In genomic region chr13:54372665-54373064, GRCm38 (mm10) we compare ENCODE assay signal across 8 mouse cellular contexts. TPM values are rescaled to one million over a fixed set of nuclear protein-coding genes. Genes with fewer than 3 reads are reported as not detected.
DNase-seq lines count a peak whose midpoint lies in the region; ATAC-seq and TF ChIP-seq lines count a peak whose summit lies in the region.

No protein-coding gene starts in this region.

- DNase-seq in A20 (ENCODE audit: low read depth, low spot score) (peak; percentile 72), R1 (ENCODE audit: low read depth, low spot score) (peak; percentile 76)
- peak; percentile 67 for DNase-seq in left cerebral cortex, adult 11 months (ENCODE audit: low spot score)

- TF ChIP-seq CTCF in cortical plate, adult 2 months (IDR thresholded peaks at IDR 0.05; ENCODE audit: extremely low read depth, insufficient read depth, low read length) = peak; percentile 71
- TF ChIP-seq CTCF in small intestine, adult 2 months (IDR thresholded peaks at IDR 0.05; ENCODE audit: extremely low read depth, insufficient read length, insufficient replicate concordance, low read depth, low read length) = peak; percentile 70

- H3K4me1 ChIP-seq in cortical plate, adult 2 months (ENCODE audit: control insufficient read depth, insufficient read depth, low read length) = peaks cover 4% of the 10 kb centered on the region
- H3K4me1 ChIP-seq in small intestine, adult 2 months (ENCODE audit: control insufficient read depth, insufficient read depth, insufficient read length, low read length) = peaks cover 10% of the 10 kb centered on the region

- H3K27me3 ChIP-seq in small intestine, adult 2 months (ENCODE audit: control insufficient read depth, insufficient read depth, low read length) = 0 out of 2 replicates have a peak, but pooled peaks cover 3% of the 10 kb centered on the region

- H3K4me3 ChIP-seq in cortical plate, adult 2 months (ENCODE audit: insufficient read depth, low read length) = peak overlapping the region; percentile 81
- no peak overlapping the region for H3K4me3 ChIP-seq in small intestine, adult 2 months (ENCODE audit: low read depth, low read length)

- H3K27ac ChIP-seq in cortical plate, adult 2 months (ENCODE audit: insufficient read depth, low read length) = no peak overlapping the region
- H3K27ac ChIP-seq in small intestine, adult 2 months (ENCODE audit: insufficient read depth, low read depth, low read length) = no peak overlapping the region

- peak; percentile 22; the same call in 1 of the 2 replicates for TF ChIP-seq POLR2A in cortical plate, adult 2 months (IDR thresholded peaks at IDR 0.05; ENCODE audit: extremely low read depth, insufficient read depth, low read length)
- TF ChIP-seq POLR2A in small intestine, adult 2 months (IDR thresholded peaks at IDR 0.05; ENCODE audit: low read depth, low read length) = no peak

- WGBS in small intestine, adult 2 months = 5% methylated on average over 16 of the region's 16 CpGs

- H3K36me3 ChIP-seq in small intestine, adult 2 months (ENCODE audit: control insufficient read depth, insufficient read depth, low read length) = no peaks in the 10 kb centered on the region

- peak; percentile 29; the same call in 1 of the 2 replicates for ATAC-seq in granulocyte monocyte progenitor cell, adult 5-6 weeks (replicated peaks; ENCODE audit: poor library complexity, severe bottlenecking)
- ATAC-seq in megakaryocyte progenitor cell, adult 5-6 weeks (replicated peaks; ENCODE audit: poor library complexity) = peak; percentile 66
- ATAC-seq in activated CD4-positive, CD25-positive, alpha-beta regulatory T cell, adult 4 months = no peak

RNA-seq across cellular contexts. Expression of gene Cplx2, which starts 1.5 kb away (rescaled TPM):
- 496 and 516 TPM in 2 replicates for polyA plus RNA-seq in cortical plate, adult 2 months (2012; rRNA removed)
- not detected in 2 replicates for total RNA-seq in granulocyte monocyte progenitor cell, adult 5-6 weeks (2014; fragmentation: Nextera tagmentation)
- total RNA-seq in granulocyte monocyte progenitor cell, adult 5-6 weeks (2017) = not detected in 2 replicates
- 0.10 and 0.54 TPM in 2 replicates for total RNA-seq in megakaryocyte progenitor cell, adult 5-6 weeks (2015)
- 0.14 TPM in 1 of 2 replicates, not detected in the other for total RNA-seq in megakaryocyte progenitor cell, adult 5-6 weeks (2017)
- 3.1 and 5.5 TPM in 2 replicates for polyA plus RNA-seq in small intestine, adult 2 months (2012; rRNA removed)
- polyA plus RNA-seq in activated CD4-positive, CD25-positive, alpha-beta regulatory T cell, adult 4 months (2017; shearing (Covaris generic)) = not detected

Comparison
In these comparisons a context has a peak if more than half of its experiments do, and no peak if none do; other contexts are left out.
1. RNA of gene Cplx2, which starts 1.5 kb away (polyA plus RNA-seq): 496 to 516 TPM in cortical plate, adult 2 months; 3.1 to 5.5 TPM in small intestine, adult 2 months and not detected in activated CD4-positive, CD25-positive, alpha-beta regulatory T cell, adult 4 months; every median in the first group is over 10 times any median in the second.
2. Peak in every context shown above with its lines, with median percentiles within 50 percentile points of each other: DNase-seq.